Mouse (Mus musculus): ENCODE results near the gene Rbm38.

Rbm38 gene

DNA sequence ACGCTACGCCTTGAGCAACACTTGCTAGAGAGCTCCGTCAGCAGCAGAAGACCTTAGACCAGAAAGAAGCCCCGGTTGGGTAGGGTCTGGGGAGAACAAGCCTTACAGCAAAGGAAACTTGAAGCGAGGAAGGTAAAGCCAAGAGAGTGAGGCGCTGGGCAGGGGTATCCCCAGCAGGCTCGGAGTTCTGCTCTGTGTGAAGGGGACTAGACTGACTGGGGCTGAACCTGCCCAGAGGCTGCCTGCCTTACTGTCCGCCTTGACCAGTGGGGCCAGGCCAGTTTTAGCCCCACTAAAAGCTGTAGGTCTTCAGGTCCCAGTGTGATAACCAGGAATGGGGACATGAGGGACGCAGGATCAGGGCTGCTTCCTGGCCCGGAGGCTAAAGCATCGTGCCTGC, at the start of gene Rbm38:
Rbm38 (plus strand) TSS at position 69 of the 400 bp plus-strand sequence.
- in situ Hi-C loops (cut with MboI, MseI): loop anchor here (10.0 kb wide), 1 partner anchor 64 kb away; no protein-coding TSS in a partner anchor

- in situ Hi-C loops (cut with MboI, MseI): loop anchor here (10.0 kb wide), 1 partner anchor 603 kb away; the partner anchor contains the start of gene Ankrd60
Measured at GRCm38 (mm10) chr2:172971865-172972264, 48.4 kb upstream of the Rbm38 start.

DNA sequence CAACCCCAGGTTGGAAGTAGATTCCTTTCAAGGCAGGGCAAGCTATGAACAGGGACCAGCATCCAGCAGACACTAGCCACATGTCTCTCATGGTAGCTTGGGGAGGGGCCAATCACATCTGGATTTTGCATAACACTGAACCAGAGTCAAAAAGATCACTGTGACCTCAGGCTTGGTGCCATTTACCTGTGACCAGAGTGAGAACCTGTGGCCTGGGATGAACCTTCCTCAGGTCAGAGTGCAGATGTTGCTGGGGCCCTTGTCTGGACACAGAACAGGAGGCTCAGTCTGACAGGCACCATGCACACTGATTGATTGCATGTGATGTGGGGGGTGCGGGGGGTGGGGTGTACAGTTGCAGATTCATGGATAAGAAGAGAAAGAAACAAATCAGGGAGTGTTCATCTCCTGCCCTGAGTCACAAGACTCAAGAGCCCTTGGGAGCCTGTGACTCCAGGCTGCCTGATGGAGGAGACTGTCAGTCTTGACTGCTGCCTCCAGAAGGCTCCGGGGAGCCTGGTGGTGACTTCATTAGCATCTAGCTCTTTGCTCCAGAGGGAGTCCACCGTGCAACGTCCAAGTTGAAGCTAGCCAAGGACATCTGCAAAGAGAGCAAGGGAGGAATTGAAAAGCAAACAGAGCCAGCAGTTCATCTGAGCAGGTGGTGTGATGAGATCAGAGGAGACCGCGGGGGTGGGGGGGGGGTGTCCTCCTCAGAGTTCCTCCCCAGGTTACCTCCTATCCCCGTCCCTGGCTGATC, 46.3 kb upstream of the Rbm38 start:
- in situ Hi-C loops (cut with MboI, MseI): loop anchor here (10.0 kb wide), 1 partner anchor 601 kb away; the partner anchor contains the start of gene Ankrd60

GRCm38 (mm10) chr2:172974701-172975100, 45.6 kb upstream of the Rbm38 start:
- in situ Hi-C loops (cut with MboI, MseI): loop anchor here (10.0 kb wide), 1 partner anchor 600 kb away; the partner anchor contains the start of gene Ankrd60

DNA sequence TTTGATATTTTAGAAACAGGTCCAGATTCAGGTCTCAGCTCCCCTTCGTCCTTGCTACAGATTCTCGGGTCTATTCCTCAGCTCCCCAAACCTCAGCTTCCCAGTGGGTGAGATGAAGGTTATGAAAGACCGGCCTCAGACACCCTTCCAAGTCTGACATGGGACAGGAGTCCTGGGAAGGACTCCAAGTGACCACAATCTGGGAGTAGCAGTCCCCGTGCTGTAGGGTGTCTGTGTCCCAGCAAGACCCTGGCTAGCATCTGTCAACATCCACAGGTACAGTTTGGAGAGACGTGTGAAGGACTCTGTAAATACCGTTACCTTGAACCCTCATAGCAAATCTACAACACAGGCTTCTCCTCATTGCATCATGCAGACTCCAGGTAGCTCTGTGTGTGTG, 45.1 kb upstream of the Rbm38 start:
- in situ Hi-C loops (cut with MboI, MseI): loop anchor here (10.0 kb wide), 1 partner anchor 600 kb away; the partner anchor contains the start of gene Ankrd60

GRCm38 (mm10) chr2:172976661-172977238, 43.5 kb upstream of the Rbm38 start:
- in situ Hi-C loops (cut with MboI, MseI): loop anchor here (10.0 kb wide), 1 partner anchor 598 kb away; the partner anchor contains the start of gene Ankrd60

GRCm38 (mm10) chr2:172977409-172978130, 42.7 kb upstream of the Rbm38 start, which contains the start of gene Spo11:
Gene Spo11, plus strand, starts transcription at chr2:172977700.
- in situ Hi-C loops (cut with MboI, MseI): loop anchor here (10.0 kb wide), 1 partner anchor 597 kb away; the partner anchor contains the start of gene Ankrd60

DNA sequence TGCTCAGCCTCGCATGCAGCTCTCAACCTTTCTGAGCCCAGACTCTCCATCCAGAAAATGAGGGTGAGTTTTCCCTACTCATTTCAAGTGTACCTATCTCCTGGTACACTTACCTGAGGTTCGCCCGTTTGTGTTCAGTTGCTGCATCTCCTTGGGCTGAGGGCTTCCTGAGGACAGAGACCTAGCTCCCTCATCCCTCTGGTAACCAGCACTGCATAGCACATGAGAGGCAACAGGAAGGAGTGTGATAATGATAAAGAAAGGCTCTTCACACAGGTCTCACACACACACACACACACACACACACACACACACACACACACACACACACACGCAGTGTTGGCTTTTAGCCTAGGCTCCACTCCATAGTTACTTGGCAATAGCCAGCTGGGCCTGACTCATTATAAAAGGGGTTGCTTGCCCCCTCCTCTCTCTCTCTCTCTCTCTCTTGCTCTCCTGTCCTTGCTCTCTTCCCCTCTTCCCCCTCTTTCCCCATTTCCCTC, 42.1 kb upstream of the Rbm38 start:
- in situ Hi-C loops (cut with MboI, MseI): loop anchor here (10.0 kb wide), 1 partner anchor 597 kb away; the partner anchor contains the start of gene Ankrd60

GRCm38 (mm10) chr2:172979666-172980345, 40.5 kb upstream of the Rbm38 start:
- in situ Hi-C loops (cut with MboI, MseI): loop anchor here (10.0 kb wide), 1 partner anchor 595 kb away; the partner anchor contains the start of gene Ankrd60

- in situ Hi-C loops (cut with MboI, MseI): no loop called here
Measured at GRCm38 (mm10) chr2:172982776-172983561, 37.3 kb upstream of the Rbm38 start.

- in situ Hi-C loops (cut with MboI, MseI): loop anchor here (5.0 kb wide), 1 partner anchor 153 kb away; no protein-coding TSS in a partner anchor
Measured at GRCm38 (mm10) chr2:172990161-172990560, 30.1 kb upstream of the Rbm38 start.

- in situ Hi-C loops (cut with MboI, MseI): no loop called here
Measured at GRCm38 (mm10) chr2:172996207-172996606, 24.1 kb upstream of the Rbm38 start.

DNA sequence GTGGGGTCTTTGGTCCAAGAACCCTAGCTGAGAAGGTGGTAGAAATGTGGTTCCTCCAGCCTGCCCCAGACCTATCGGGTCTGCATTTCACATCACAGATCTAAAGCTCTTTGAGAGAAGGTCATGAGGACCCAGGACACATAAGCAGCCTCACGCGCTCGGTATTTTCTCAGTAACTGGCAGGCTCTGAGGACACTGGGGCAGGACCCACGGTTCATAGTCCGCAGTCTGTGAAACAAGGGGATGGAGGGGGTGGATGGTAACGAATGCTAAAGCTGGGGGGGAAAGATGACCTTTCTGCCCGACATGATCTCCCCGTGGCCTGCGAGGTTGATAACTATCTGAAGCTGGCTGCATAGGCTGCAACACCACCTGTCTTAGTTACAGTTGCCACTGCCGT, 22.6 kb upstream of the Rbm38 start:
- in situ Hi-C loops (cut with MboI, MseI): no loop called here

- in situ Hi-C loops (cut with MboI, MseI): no loop called here
Measured at GRCm38 (mm10) chr2:172998478-172998877, 21.8 kb upstream of the Rbm38 start.

- in situ Hi-C loops (cut with MboI, MseI): loop anchor here (5.0 kb wide), 1 partner anchor 88 kb away; no protein-coding TSS in a partner anchor
Measured at GRCm38 (mm10) chr2:172999630-173000284, 20.5 kb upstream of the Rbm38 start, which contains the start of gene Rae1. Gene Rae1, plus strand, starts transcription at chr2:173000117.

GRCm38 (mm10) chr2:173000285-173000652, 20.0 kb upstream of the Rbm38 start:
- in situ Hi-C loops (cut with MboI, MseI): loop anchor here (5.0 kb wide), 1 partner anchor 87 kb away; no protein-coding TSS in a partner anchor

DNA sequence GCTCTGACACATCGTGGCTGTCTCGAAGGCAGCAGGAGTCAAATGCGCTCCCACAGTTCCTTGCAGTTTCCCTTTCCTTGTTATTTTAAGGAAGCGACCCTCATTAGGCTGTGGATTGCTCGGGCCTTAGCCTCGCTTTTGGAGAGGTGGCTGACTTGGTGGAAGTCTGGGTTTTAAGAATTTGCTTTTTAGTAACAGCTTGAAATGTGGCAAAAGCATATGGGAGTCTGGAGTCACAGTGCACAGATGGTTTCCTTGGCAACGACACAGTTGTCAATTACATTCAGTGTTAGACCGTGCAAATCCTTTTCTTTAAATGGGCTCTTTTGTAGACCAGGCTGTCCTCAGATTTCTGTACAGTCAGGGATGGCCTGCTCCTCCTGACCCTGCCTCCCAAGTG, 19.4 kb upstream of the Rbm38 start:
- in situ Hi-C loops (cut with MboI, MseI): loop anchor here (5.0 kb wide), 1 partner anchor 86 kb away; no protein-coding TSS in a partner anchor

GRCm38 (mm10) chr2:173003737-173004136, 16.6 kb upstream of the Rbm38 start:
- in situ Hi-C loops (cut with MboI, MseI): loop anchor here (5.0 kb wide), 1 partner anchor 84 kb away; no protein-coding TSS in a partner anchor

DNA sequence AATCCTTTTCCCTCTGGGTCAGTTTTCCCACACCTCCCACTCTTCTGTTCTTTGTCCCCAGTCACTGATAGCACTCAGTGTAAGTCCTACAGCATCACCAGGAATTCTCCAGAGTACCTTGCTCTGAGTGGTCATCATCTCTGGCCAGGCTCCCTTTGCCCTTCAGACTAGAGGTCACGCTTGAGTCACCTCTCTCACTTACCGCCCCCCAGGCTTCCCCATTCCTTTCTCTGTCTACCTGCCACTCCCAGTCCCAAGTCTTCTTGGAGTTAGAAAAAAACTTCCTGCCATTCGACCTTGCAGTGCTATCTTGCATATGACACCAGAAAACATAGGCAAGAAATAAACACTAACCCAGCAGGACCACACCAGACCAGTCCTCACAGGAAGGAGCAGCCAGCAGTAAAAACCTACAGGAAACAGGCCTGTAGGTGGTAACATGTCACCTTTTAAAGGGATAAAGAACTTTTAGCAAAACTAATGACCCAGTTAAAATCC, 10.0 kb upstream of the Rbm38 start:
- in situ Hi-C loops (cut with MboI, MseI): loop anchor here (10.0 kb wide), 1 partner anchor 1415 kb away; no protein-coding TSS in a partner anchor
